Mouse (Mus musculus) liver, embryonic 13.5 days (tissue): ENCODE measurements around the gene Riiad1. TPM values are rescaled to one million over a fixed set of nuclear protein-coding genes. Genes with fewer than 3 reads are reported as not detected.
A peak's percentile ranks its signal among the peaks of the same experiment; 100 is the strongest.

Source experiments
- ATAC-seq: fragments of 200-750 bp; cut with Nextera tagmentation; 2 replicates; pipeline ENCODE4 v1.8.0; 2017; ENCODE audit warnings: low read depth, mild to moderate bottlenecking, moderate number of reproducible peaks, moderate library complexity
- DNase-seq: peaks from one replicate; pipeline ENCODE4 v3.0.0; 2022
- H3K27ac ChIP-seq: fragments of 300-500 bp; sonication (generic); 2 replicates; pipeline ENCODE4 v1.5.1; 2015; ENCODE audit warnings: moderate library complexity, mild to moderate bottlenecking, inconsistent platforms
- H3K27me3 ChIP-seq: fragments of 300-500 bp; sonication (generic); 2 replicates; pipeline ENCODE4 v1.6.1; 2015; ENCODE audit warnings: mild to moderate bottlenecking, inconsistent platforms
- H3K36me3 ChIP-seq: fragments of 300-500 bp; sonication (generic); 2 replicates; pipeline ENCODE4 v1.6.1; 2015; ENCODE audit warnings: mild to moderate bottlenecking, inconsistent platforms
- H3K4me1 ChIP-seq: fragments of 300-500 bp; sonication (generic); replicated peaks from 2 replicates; pipeline ENCODE4 v1.6.1; 2015; ENCODE audit warnings: inconsistent platforms
- H3K4me2 ChIP-seq: fragments of 300-500 bp; sonication (generic); 2 replicates; pipeline ENCODE4 v1.6.1; 2015; ENCODE audit warnings: inconsistent platforms, mild to moderate bottlenecking, moderate library complexity
- H3K4me3 ChIP-seq: fragments of 300-500 bp; sonication (generic); replicated peaks from 2 replicates; pipeline ENCODE4 v1.5.1; 2015; ENCODE audit warnings: mild to moderate bottlenecking, inconsistent platforms
- H3K9ac ChIP-seq: fragments of 300-500 bp; sonication (generic); 2 replicates; pipeline ENCODE4 v1.6.1; 2015; ENCODE audit warnings: mild to moderate bottlenecking, inconsistent platforms
- H3K9me3 ChIP-seq: fragments of 300-500 bp; sonication (generic); replicated peaks from 2 replicates; pipeline ENCODE4 v1.6.1; 2016; ENCODE audit warnings: inconsistent platforms
- WGBS: fragments of 180-500 bp; shearing (Covaris S2); methylation state at CpG from one replicate; pipeline ENCODE4 v1.1.7; 2015; ENCODE audit not compliant: insufficient replicate concordance; 5-methylcytosine and 5-hydroxymethylcytosine counted together
- polyA plus RNA-seq: library from polyadenylated mRNA; unstranded; fragments of >200 nt; fragmentation: Nextera tagmentation; extraction: Ambion mirVana; gene quantifications from 2 replicates; pipeline ENCODE4 v1.2.1, GENCODE M21; 2015

Gene Riiad1
- polyA plus RNA-seq, 1 experiment from 2014 or later: not detected

GRCm38 (mm10) chr3:94459834-94460233, 20.3 kb downstream of the Riiad1 start:
- DNase-seq: no peak
- no peak for ATAC-seq

GRCm38 (mm10) chr3:94457055-94457454, 23.1 kb downstream of the Riiad1 start:
- Histone ChIP-seq H3K4me1 (peaks cover 3% of the 10 kb centered on the region; the same call in 1 of the 2 replicates), H3K27ac (no peak overlapping the region), H3K36me3 (no peaks in the 10 kb centered on the region), H3K4me2 (peak overlapping the region; percentile 44; the same call in 1 of the 2 replicates), H3K9me3 (no peaks in the 10 kb centered on the region), H3K4me3 (no peak overlapping the region), H3K9ac (no peak overlapping the region), H3K27me3 (0 out of 2 replicates have a peak, but pooled peaks cover 6% of the 10 kb centered on the region)
- 79% methylated on average over 3 of the region's 3 CpGs for WGBS
- ATAC-seq: no peak
- DNase-seq: no peak

More at GRCm38 (mm10) chr3:94459834-94460233, 20.3 kb downstream of the Riiad1 start:
- no peaks in the 10 kb centered on the region for H3K9me3 ChIP-seq
- no peak overlapping the region for H3K4me2 ChIP-seq
- WGBS: 73% methylated on average over 2 of the region's 2 CpGs
- no peak overlapping the region for H3K9ac ChIP-seq
- 0 out of 2 replicates have a peak, but pooled peaks cover 6% of the 10 kb centered on the region for H3K27me3 ChIP-seq
- H3K27ac ChIP-seq: no peak overlapping the region
- no peak overlapping the region for H3K4me3 ChIP-seq
- peaks cover 3% of the 10 kb centered on the region; the same call in 1 of the 2 replicates for H3K4me1 ChIP-seq
- H3K36me3 ChIP-seq: no peaks in the 10 kb centered on the region

DNA sequence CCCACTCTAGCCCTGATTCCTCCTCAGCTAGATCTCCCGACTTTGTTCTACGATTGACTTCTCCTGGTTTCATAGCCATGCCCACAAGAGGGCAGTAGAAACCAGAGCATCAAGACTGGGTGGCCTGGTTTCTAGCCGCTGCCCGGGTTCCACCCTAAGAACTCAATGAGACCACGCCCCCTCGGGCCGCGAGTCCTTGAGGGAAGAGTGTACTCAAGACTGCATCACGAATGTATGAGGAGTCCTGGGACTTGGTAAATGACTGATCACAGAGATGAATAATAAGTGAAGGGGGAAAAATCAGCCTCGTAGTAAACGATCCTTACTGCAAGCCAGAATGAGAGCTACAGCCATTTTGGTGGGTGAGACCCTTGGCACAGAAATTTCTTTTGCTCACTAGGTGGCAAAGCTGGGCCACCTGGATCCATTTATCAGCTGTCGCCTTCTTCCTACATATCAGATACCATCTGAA, 23.6 kb downstream of the Riiad1 start:
- peak overlapping the region; percentile 18; the same call in 1 of the 2 replicates for H3K4me3 ChIP-seq
- H3K4me2 ChIP-seq: peak overlapping the region; percentile 44
- no peak overlapping the region for H3K27ac ChIP-seq
- H3K9ac ChIP-seq: no peak overlapping the region
- peak; percentile 79 for ATAC-seq
- peak; percentile 77 for DNase-seq
- peaks cover 5% of the 10 kb centered on the region; the same call in 1 of the 2 replicates for H3K4me1 ChIP-seq
- H3K27me3 ChIP-seq: 0 out of 2 replicates have a peak, but pooled peaks cover 6% of the 10 kb centered on the region
- no peaks in the 10 kb centered on the region for H3K9me3 ChIP-seq
- WGBS: 4% methylated on average over 12 of the region's 12 CpGs
- H3K36me3 ChIP-seq: no peaks in the 10 kb centered on the region

DNA sequence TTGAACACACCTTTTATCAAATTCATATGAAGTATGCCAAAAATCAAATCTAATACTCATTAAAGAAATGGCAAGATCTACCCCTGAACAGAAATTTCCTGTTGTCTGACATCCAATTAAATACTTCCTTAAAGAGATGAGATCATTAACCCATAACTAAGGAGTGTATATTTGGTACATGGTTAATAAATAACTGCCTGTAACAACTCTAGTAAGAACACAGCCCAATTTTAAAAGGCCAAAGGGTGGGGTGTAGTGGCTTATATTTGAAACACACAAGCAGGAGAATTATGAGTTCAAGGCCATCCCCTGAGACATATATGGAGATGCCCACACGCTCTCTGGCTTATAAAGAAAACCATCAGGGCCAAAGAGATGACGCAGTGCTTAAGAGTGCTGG, 30.8 kb downstream of the Riiad1 start:
- no peak overlapping the region for H3K27ac ChIP-seq
- WGBS: 82% methylated on average over 2 of the region's 2 CpGs
- H3K4me1 ChIP-seq: peaks cover 10% of the 10 kb centered on the region
- H3K4me3 ChIP-seq: no peak overlapping the region
- H3K36me3 ChIP-seq: peaks cover 53% of the 10 kb centered on the region
- no peaks in the 10 kb centered on the region for H3K27me3 ChIP-seq
- ATAC-seq: no peak
- DNase-seq: no peak
- no peaks in the 10 kb centered on the region for H3K9me3 ChIP-seq
- no peak overlapping the region for H3K4me2 ChIP-seq
- H3K9ac ChIP-seq: no peak overlapping the region

DNA sequence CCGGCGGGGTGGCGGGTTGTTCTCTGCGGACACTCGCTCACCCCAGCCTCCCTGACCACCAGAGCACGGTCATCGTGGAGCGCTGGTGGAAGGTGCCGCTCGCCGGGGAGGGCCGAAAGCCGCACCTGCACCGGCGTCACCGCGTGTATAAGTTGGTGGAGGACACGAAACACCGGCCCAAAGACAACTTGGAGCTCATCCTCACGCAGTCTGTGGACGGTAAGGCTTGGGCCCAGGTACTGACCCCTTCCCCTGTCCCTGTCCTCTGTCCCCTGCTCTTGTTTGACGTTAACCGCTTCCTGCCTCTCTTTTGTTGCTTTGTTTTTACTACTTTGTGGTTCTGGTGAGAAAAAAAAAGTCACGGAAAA, 36.6 kb downstream of the Riiad1 start, which contains the start of gene Oaz3:
Gene Oaz3, minus strand, starts transcription at position 319 of the 368 bp plus-strand sequence.
- ATAC-seq: peak; percentile 66
- peak within 1 kb of the TSS; percentile 94 for H3K9ac ChIP-seq
- H3K4me3 ChIP-seq: peak within 1 kb of the TSS; percentile 80
- H3K36me3 ChIP-seq: peaks cover 43% of the 10 kb centered on the region
- peaks cover 13% of the 10 kb centered on the region for H3K4me1 ChIP-seq
- 2% methylated on average over 24 of the region's 24 CpGs for WGBS
- peak within 1 kb of the TSS; percentile 88 for H3K4me2 ChIP-seq
- no peaks in the 10 kb centered on the region for H3K9me3 ChIP-seq
- DNase-seq: no peak
- peak within 1 kb of the TSS; percentile 69 for H3K27ac ChIP-seq
- peaks cover 11% of the 10 kb centered on the region for H3K27me3 ChIP-seq

GRCm38 (mm10) chr3:94442951-94443596, 37.1 kb downstream of the Riiad1 start, which contains the start of gene Mrpl9:
Gene Mrpl9, plus strand, starts transcription at chr3:94443318.
- Histone ChIP-seq H3K9me3 (no peaks in the 10 kb centered on the region), H3K4me1 (peaks cover 13% of the 10 kb centered on the region), H3K9ac (peak within 1 kb of the TSS; percentile 94), H3K4me3 (peak within 1 kb of the TSS; percentile 80), H3K4me2 (peak within 1 kb of the TSS; percentile 88), H3K27ac (peak within 1 kb of the TSS; percentile 69), H3K27me3 (peaks cover 11% of the 10 kb centered on the region), H3K36me3 (peaks cover 37% of the 10 kb centered on the region)
- WGBS: under 1% methylated on average over 39 of the region's 39 CpGs
- DNase-seq (peak; percentile 92), ATAC-seq (peak; percentile 98)

DNA sequence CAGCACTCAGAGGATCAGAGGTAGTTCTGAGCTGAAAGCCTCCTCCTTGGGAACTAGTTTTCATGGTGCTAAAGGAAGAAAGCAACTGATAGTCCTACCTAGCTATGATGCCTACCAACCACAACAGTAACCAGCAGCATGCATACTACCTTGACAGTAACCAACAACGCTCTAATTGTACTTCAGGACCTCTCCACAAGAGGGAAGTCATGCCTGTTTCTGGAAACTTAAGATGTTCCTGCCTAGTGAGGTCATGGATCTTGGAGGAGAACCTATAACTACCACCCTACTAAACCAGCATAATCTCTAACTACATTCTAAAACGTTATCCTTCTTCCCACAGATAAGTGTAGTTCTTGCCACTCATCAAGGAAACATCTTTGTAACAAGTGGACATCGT, 39.0 kb downstream of the Riiad1 start:
- Histone ChIP-seq H3K27me3 (peaks cover 15% of the 10 kb centered on the region), H3K4me2 (no peak overlapping the region), H3K9ac (no peak overlapping the region), H3K4me3 (no peak overlapping the region), H3K9me3 (no peaks in the 10 kb centered on the region), H3K27ac (no peak overlapping the region), H3K4me1 (peaks cover 13% of the 10 kb centered on the region), H3K36me3 (peaks cover 19% of the 10 kb centered on the region)
- 31% methylated on average over 3 of the region's 3 CpGs for WGBS
- DNase-seq: no peak
- no peak for ATAC-seq

GRCm38 (mm10) chr3:94436420-94436819, 43.7 kb downstream of the Riiad1 start:
- Histone ChIP-seq H3K27me3 (peaks cover 12% of the 10 kb centered on the region), H3K4me2 (no peak overlapping the region), H3K4me1 (no peaks in the 10 kb centered on the region), H3K36me3 (no peaks in the 10 kb centered on the region), H3K9me3 (no peaks in the 10 kb centered on the region), H3K27ac (no peak overlapping the region), H3K4me3 (no peak overlapping the region), H3K9ac (no peak overlapping the region)
- no peak for ATAC-seq
- DNase-seq: no peak
- WGBS: 69% methylated on average over 9 of the region's 9 CpGs

DNA sequence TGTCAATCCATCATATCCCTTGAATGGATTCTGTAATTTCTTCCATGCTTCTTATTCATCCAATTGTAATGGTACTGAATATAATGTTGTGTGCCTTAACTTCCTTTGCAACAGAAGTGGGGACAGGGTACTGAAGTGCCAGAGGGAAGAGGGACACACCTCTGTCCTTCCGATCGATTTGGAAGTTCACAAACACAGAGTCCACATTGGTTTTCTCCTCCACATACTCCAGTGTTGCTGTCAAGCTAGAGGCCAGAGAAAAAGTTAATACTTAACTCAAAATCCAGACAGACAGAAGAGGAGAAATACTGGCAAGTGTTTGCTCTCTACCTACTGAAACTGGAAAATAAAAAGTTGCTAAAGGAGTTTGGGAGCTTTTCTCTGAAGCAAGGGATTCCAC, 45.8 kb downstream of the Riiad1 start:
- ATAC-seq: no peak
- Histone ChIP-seq H3K9me3 (no peaks in the 10 kb centered on the region), H3K27me3 (0 out of 2 replicates have a peak, but pooled peaks cover 4% of the 10 kb centered on the region), H3K27ac (peak overlapping the region; percentile 16; the same call in 1 of the 2 replicates), H3K4me3 (no peak overlapping the region), H3K4me1 (no peaks in the 10 kb centered on the region), H3K9ac (no peak overlapping the region), H3K4me2 (no peak overlapping the region), H3K36me3 (no peaks in the 10 kb centered on the region)
- DNase-seq: no peak
- WGBS: 69% methylated on average over 2 of the region's 2 CpGs

- no peak overlapping the region for H3K4me3 ChIP-seq
- H3K9ac ChIP-seq: no peak overlapping the region
- no peaks in the 10 kb centered on the region for H3K36me3 ChIP-seq
- no peaks in the 10 kb centered on the region for H3K4me1 ChIP-seq
- no peaks in the 10 kb centered on the region for H3K27me3 ChIP-seq
- DNase-seq (no peak), ATAC-seq (no peak)
- no peak overlapping the region for H3K27ac ChIP-seq
- no peak overlapping the region for H3K4me2 ChIP-seq
- H3K9me3 ChIP-seq: no peaks in the 10 kb centered on the region
- 14% methylated on average over 2 of the region's 2 CpGs for WGBS
Measured at GRCm38 (mm10) chr3:94430980-94431379, 49.2 kb downstream of the Riiad1 start.
